Mouse (Mus musculus) frontal cortex, adult 2 months (tissue): ENCODE measurements around the gene Clhc1. TPM values are rescaled to one million over a fixed set of nuclear protein-coding genes. Genes with fewer than 3 reads are reported as not detected.

Experiments
- DNase-seq, 2 experiments: peaks; one replicate each; pipeline ENCODE4 v3.0.0; 2022; ENCODE audit warnings: low spot score in 1 of 2; ENCODE audit errors: extremely low spot score in 1 of 2
- polyA plus RNA-seq: library from polyadenylated mRNA; depleted of rRNA; stranded (reverse); fragments of >200 nt; gene quantifications from 2 replicates; pipeline ENCODE4 v1.2.3, GENCODE M21; 2012

Gene Clhc1
- polyA plus RNA-seq, 1 experiment, result 0.10 TPM

- no peak for DNase-seq
These were observed 12.7 kb downstream of the Clhc1 start for GRCm38 (mm10) chr11:29560452-29560851.

- no peak for DNase-seq
These were observed 13.2 kb downstream of the Clhc1 start for GRCm38 (mm10) chr11:29560990-29561389.

GRCm38 (mm10) chr11:29563406-29563805 lies 15.7 kb downstream of the Clhc1 start:
- no peak for DNase-seq

GRCm38 (mm10) chr11:29571536-29571935 lies 23.8 kb downstream of the Clhc1 start:
- DNase-seq, result no peak

- DNase-seq, result no peak
These were observed 24.9 kb downstream of the Clhc1 start for GRCm38 (mm10) chr11:29572656-29573055.

- DNase-seq, result peak in 1 of 2 experiments; percentile 5
These were observed 31.9 kb downstream of the Clhc1 start for GRCm38 (mm10) chr11:29579610-29580009.

- DNase-seq, result no peak
These were observed 47.5 kb downstream of the Clhc1 start for GRCm38 (mm10) chr11:29595217-29595616.

- DNase-seq, result no peak
These were observed 49.4 kb downstream of the Clhc1 start for GRCm38 (mm10) chr11:29597159-29597558.

- no peak for DNase-seq
These were observed 51.2 kb downstream of the Clhc1 start for GRCm38 (mm10) chr11:29599000-29599399.

- no peak for DNase-seq
These were observed 55.8 kb downstream of the Clhc1 start for GRCm38 (mm10) chr11:29603581-29603980.

GRCm38 (mm10) chr11:29607465-29607990 lies 59.8 kb downstream of the Clhc1 start:
- DNase-seq, result no peak

- no peak for DNase-seq
These were observed 62.2 kb downstream of the Clhc1 start for GRCm38 (mm10) chr11:29609756-29610468.

- no peak for DNase-seq
These were observed 64.3 kb downstream of the Clhc1 start for GRCm38 (mm10) chr11:29612007-29612406.

GRCm38 (mm10) chr11:29613185-29613735 lies 65.5 kb downstream of the Clhc1 start:
- DNase-seq, result no peak

GRCm38 (mm10) chr11:29614217-29614924 lies 66.6 kb downstream of the Clhc1 start:
- DNase-seq, result no peak

GRCm38 (mm10) chr11:29622030-29622790 lies 74.5 kb downstream of the Clhc1 start:
- peak; percentile 56 to 61 for DNase-seq

GRCm38 (mm10) chr11:29623327-29623726 lies 75.6 kb downstream of the Clhc1 start:
- no peak for DNase-seq

- DNase-seq, result no peak
These were observed 78.8 kb downstream of the Clhc1 start for GRCm38 (mm10) chr11:29626541-29626940.

GRCm38 (mm10) chr11:29627706-29628105 lies 80.0 kb downstream of the Clhc1 start:
- no peak for DNase-seq
